Mouse (Mus musculus) activated CD4-positive, CD25-positive, alpha-beta regulatory T cell, adult 4 months (primary cell): Measurements from ENCODE around the gene F10. TPM values are rescaled to one million over a fixed set of nuclear protein-coding genes. Genes with fewer than 3 reads are reported as not detected.
"Not testable (repeated sequence)": the region's sequence is repeated elsewhere in the genome, so short reads cannot be mapped to it uniquely, and the experiment has no call there.

Experiments
- ATAC-seq: one replicate; pipeline ENCODE4 v1.8.0; 2017
- polyA plus RNA-seq, 2 experiments: library from polyadenylated mRNA; unstranded; fragments of 100-300 nt; shearing (Covaris generic); gene quantifications; one replicate each; pipeline ENCODE4 v1.2.1; 2017

The F10 gene
- polyA plus RNA-seq, 2 experiments from 2014 or later = not detected

GRCm38 (mm10) chr8:13060441-13061150 is 23.5 kb downstream of the F10 start, which contains the start of gene Proz:
Gene Proz, plus strand, starts transcription at chr8:13060914.
- ATAC-seq = no peak

- ATAC-seq = no peak
Measured at GRCm38 (mm10) chr8:13063112-13063511, 26.0 kb downstream of the F10 start.

GRCm38 (mm10) chr8:13073255-13073654 is 36.1 kb downstream of the F10 start:
- no peak for ATAC-seq

- ATAC-seq = no peak
Measured at GRCm38 (mm10) chr8:13075044-13075443, 37.9 kb downstream of the F10 start.

- ATAC-seq = not testable (repeated sequence)
Measured at GRCm38 (mm10) chr8:13075579-13075978, 38.5 kb downstream of the F10 start.

- ATAC-seq = no peak
Measured at GRCm38 (mm10) chr8:13077542-13077941, 40.4 kb downstream of the F10 start.

GRCm38 (mm10) chr8:13104691-13105086 is 67.6 kb downstream of the F10 start:
- ATAC-seq = peak; percentile 63

- ATAC-seq = peak; percentile 85
Measured at GRCm38 (mm10) chr8:13105087-13105881, 68.2 kb downstream of the F10 start, which contains the start of the genes Pcid2 and Cul4a. Gene Pcid2, minus strand, starts transcription at chr8:13105459. Gene Cul4a, plus strand, starts transcription at chr8:13105621.

GRCm38 (mm10) chr8:13105908-13106551 is 68.9 kb downstream of the F10 start:
- no peak for ATAC-seq

Other genes starting within 250 kb of the F10 start
- gene Mcf2l, start 163.5 kb upstream of the F10 start, polyA plus RNA-seq = under 1 TPM in 1 of 2 experiments, not detected in 1; 0.40 TPM
- gene F7, start 11.3 kb upstream of the F10 start, polyA plus RNA-seq = not detected
- gene Proz, start 23.6 kb downstream of the F10 start, polyA plus RNA-seq = 1 to 10 TPM; 1.6 to 2.4 TPM
- 10 to 100 TPM; 32.3 to 36.5 TPM for gene Pcid2, start 68.2 kb downstream of the F10 start, polyA plus RNA-seq
- 10 to 100 TPM; 10.9 to 16.6 TPM for gene Cul4a, start 68.3 kb downstream of the F10 start, polyA plus RNA-seq
- 10 to 100 TPM; 17.9 to 18.1 TPM for gene Lamp1, start 121.9 kb downstream of the F10 start, polyA plus RNA-seq
- gene Grtp1, start 163.3 kb downstream of the F10 start, polyA plus RNA-seq = 1 to 10 TPM in 1 of 2 experiments, under 1 TPM in 1; 0.89 to 1.1 TPM
- not detected for gene Adprhl1, start 216.9 kb downstream of the F10 start, polyA plus RNA-seq